Mouse (Mus musculus): ENCODE data around the gene Anapc16. TPM values are rescaled to one million over a fixed set of nuclear protein-coding genes. Genes with fewer than 3 reads are reported as not detected.

Gene Anapc16
- polyA plus RNA-seq, 1 experiment from 2014 or later, result 30.3 TPM

- Histone ChIP-seq H3K27ac (peak overlapping the region; percentile 72), H3K36me3 (ENCODE audit: inconsistent target) (no peaks in the 10 kb centered on the region), H3K79me2 (ENCODE audit: inconsistent target) (no peaks in the 10 kb centered on the region), H3K4me3 (ENCODE audit: inconsistent target) (peak overlapping the region; percentile 57; the same call in 1 of the 2 replicates)
- 67% methylated on average over 16 of the region's 16 CpGs for WGBS (ENCODE audit: missing documents)
Observed at GRCm38 (mm10) chr10:59952781-59953563, 50.0 kb downstream of the Anapc16 start.

- Histone ChIP-seq H3K4me3 (ENCODE audit: inconsistent target) (peak overlapping the region; percentile 57), H3K36me3 (ENCODE audit: inconsistent target) (no peaks in the 10 kb centered on the region), H3K79me2 (ENCODE audit: inconsistent target) (no peaks in the 10 kb centered on the region), H3K27ac (peak overlapping the region; percentile 72)
- 2% methylated on average over 30 of the region's 31 CpGs for WGBS (ENCODE audit: missing documents)
Observed at GRCm38 (mm10) chr10:59952152-59952780, 50.7 kb downstream of the Anapc16 start.

GRCm38 (mm10) chr10:59951211-59952151 lies 51.5 kb downstream of the Anapc16 start, which contains the start of gene Ddit4:
TSS of gene Ddit4 (minus strand) at chr10:59951834.
- WGBS (ENCODE audit: missing documents), result 1% methylated on average over 46 of the region's 76 CpGs
- Histone ChIP-seq H3K36me3 (ENCODE audit: inconsistent target) (no peaks in the 10 kb centered on the region), H3K79me2 (ENCODE audit: inconsistent target) (no peaks in the 10 kb centered on the region), H3K27ac (peak within 1 kb of the TSS; percentile 92), H3K4me3 (ENCODE audit: inconsistent target) (peak within 1 kb of the TSS; percentile 81)

GRCm38 (mm10) chr10:59950716-59951191 lies 52.2 kb downstream of the Anapc16 start:
- Histone ChIP-seq H3K36me3 (ENCODE audit: inconsistent target) (no peaks in the 10 kb centered on the region), H3K27ac (peak overlapping the region; percentile 92), H3K79me2 (ENCODE audit: inconsistent target) (no peaks in the 10 kb centered on the region), H3K4me3 (ENCODE audit: inconsistent target) (peak overlapping the region; percentile 81)
- 10% methylated on average over 23 of the region's 23 CpGs for WGBS (ENCODE audit: missing documents)

GRCm38 (mm10) chr10:59949783-59950605 lies 52.9 kb downstream of the Anapc16 start:
- Histone ChIP-seq H3K79me2 (ENCODE audit: inconsistent target) (no peaks in the 10 kb centered on the region), H3K4me3 (ENCODE audit: inconsistent target) (peak overlapping the region; percentile 81), H3K27ac (no peak overlapping the region), H3K36me3 (ENCODE audit: inconsistent target) (no peaks in the 10 kb centered on the region)
- WGBS (ENCODE audit: missing documents), result 72% methylated on average over 15 of the region's 15 CpGs

- Histone ChIP-seq H3K4me3 (ENCODE audit: inconsistent target) (no peak overlapping the region), H3K79me2 (ENCODE audit: inconsistent target) (no peaks in the 10 kb centered on the region), H3K27ac (no peak overlapping the region), H3K36me3 (ENCODE audit: inconsistent target) (no peaks in the 10 kb centered on the region)
- WGBS (ENCODE audit: missing documents), result 81% methylated on average over 1 of the region's 1 CpGs
Observed at GRCm38 (mm10) chr10:59949255-59949648, 53.7 kb downstream of the Anapc16 start.

- H3K27ac ChIP-seq, result peak overlapping the region; percentile 21; the same call in 1 of the 2 replicates
- no peak overlapping the region for H3K4me3 ChIP-seq (ENCODE audit: inconsistent target)
- no peaks in the 10 kb centered on the region for H3K79me2 ChIP-seq (ENCODE audit: inconsistent target)
- no peaks in the 10 kb centered on the region for H3K36me3 ChIP-seq (ENCODE audit: inconsistent target)
- WGBS (ENCODE audit: missing documents), result 66% methylated on average over 6 of the region's 6 CpGs
Observed at GRCm38 (mm10) chr10:59948363-59949254, 54.3 kb downstream of the Anapc16 start.

- WGBS (ENCODE audit: missing documents), result 56% methylated on average over 7 of the region's 7 CpGs
- H3K27ac ChIP-seq, result peak overlapping the region; percentile 21; the same call in 1 of the 2 replicates
- no peak overlapping the region for H3K4me3 ChIP-seq (ENCODE audit: inconsistent target)
- H3K36me3 ChIP-seq (ENCODE audit: inconsistent target), result no peaks in the 10 kb centered on the region
- no peaks in the 10 kb centered on the region for H3K79me2 ChIP-seq (ENCODE audit: inconsistent target)
Observed at GRCm38 (mm10) chr10:59947296-59948073, 55.5 kb downstream of the Anapc16 start.

GRCm38 (mm10) chr10:59946362-59946761 lies 56.6 kb downstream of the Anapc16 start:
- no peaks in the 10 kb centered on the region for H3K36me3 ChIP-seq (ENCODE audit: inconsistent target)
- 94% methylated on average over 5 of the region's 5 CpGs for WGBS (ENCODE audit: missing documents)
- H3K79me2 ChIP-seq (ENCODE audit: inconsistent target), result no peaks in the 10 kb centered on the region
- H3K4me3 ChIP-seq (ENCODE audit: inconsistent target), result no peak overlapping the region
- no peak overlapping the region for H3K27ac ChIP-seq

GRCm38 (mm10) chr10:59945416-59945815 lies 57.5 kb downstream of the Anapc16 start:
- no peaks in the 10 kb centered on the region for H3K36me3 ChIP-seq (ENCODE audit: inconsistent target)
- no CpG with 5 or more reads among the region's 3 CpGs for WGBS (ENCODE audit: missing documents)
- H3K4me3 ChIP-seq (ENCODE audit: inconsistent target), result no peak overlapping the region

GRCm38 (mm10) chr10:59943421-59943989 lies 59.4 kb downstream of the Anapc16 start:
- Histone ChIP-seq H3K79me2 (ENCODE audit: inconsistent target) (no peaks in the 10 kb centered on the region), H3K4me3 (ENCODE audit: inconsistent target) (no peak overlapping the region), H3K27ac (no peak overlapping the region), H3K36me3 (ENCODE audit: inconsistent target) (no peaks in the 10 kb centered on the region)
- 29% methylated on average over 13 of the region's 13 CpGs for WGBS (ENCODE audit: missing documents)

More at GRCm38 (mm10) chr10:59945416-59945815, 57.5 kb downstream of the Anapc16 start:
- Histone ChIP-seq H3K27ac (no peak overlapping the region), H3K79me2 (ENCODE audit: inconsistent target) (no peaks in the 10 kb centered on the region)

- WGBS (ENCODE audit: missing documents), result 22% methylated on average over 16 of the region's 16 CpGs
- no peaks in the 10 kb centered on the region for H3K36me3 ChIP-seq (ENCODE audit: inconsistent target)
- no peaks in the 10 kb centered on the region for H3K79me2 ChIP-seq (ENCODE audit: inconsistent target)
- H3K4me3 ChIP-seq (ENCODE audit: inconsistent target), result no peak overlapping the region
- no peak overlapping the region for H3K27ac ChIP-seq
Observed at GRCm38 (mm10) chr10:59942847-59943420, 60.0 kb downstream of the Anapc16 start.

All from macrophage (primary cell).